Mouse (Mus musculus): ENCODE measurements around the gene Taf9. TPM values are rescaled to one million over a fixed set of nuclear protein-coding genes. Genes with fewer than 3 reads are reported as not detected.

Taf9 gene
- polyA plus RNA-seq, 1 experiment from 2014 or later = 24.6 TPM

DNA sequence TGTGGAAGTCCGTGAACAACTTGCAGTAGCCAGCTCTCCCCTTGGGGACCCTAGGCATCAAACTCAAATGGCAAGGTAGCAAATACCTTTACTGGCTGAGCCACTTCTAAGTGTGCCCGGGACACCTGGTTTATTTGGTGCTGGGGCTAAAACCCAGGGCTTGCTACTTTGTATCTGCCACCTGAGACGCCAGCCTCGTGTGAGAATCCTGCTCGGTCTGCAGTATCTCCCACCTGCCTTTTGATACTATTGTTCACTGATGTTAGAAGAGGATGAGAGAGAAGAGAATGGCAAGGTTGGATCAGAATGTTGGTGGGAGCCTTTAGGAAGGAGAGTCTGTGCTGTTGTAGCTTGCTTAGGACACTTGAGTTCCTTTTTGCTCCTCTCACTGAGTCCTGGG is 6.7 kb downstream of the Taf9 start:
- Histone ChIP-seq H3K9me3 (ENCODE audit: control insufficient read depth, low read length) (no peaks in the 10 kb centered on the region), H3K9ac (ENCODE audit: low read length) (no peak overlapping the region), H3K4me2 (no peak overlapping the region), H3K4me3 (ENCODE audit: low read depth, low read length) (no peak overlapping the region), H3K4me1 (ENCODE audit: control insufficient read depth, insufficient read depth, low read length) (no peaks in the 10 kb centered on the region), H3K36me3 (ENCODE audit: control insufficient read depth, insufficient read depth, low read length) (no peaks in the 10 kb centered on the region), H3K27ac (ENCODE audit: low read depth, low read length) (no peak overlapping the region), H3K27me3 (ENCODE audit: control insufficient read depth, insufficient read depth, low read length) (no peaks in the 10 kb centered on the region)
- peak; percentile 71 for DNase-seq (ENCODE audit: low spot score, missing footprints)
- no peak for ATAC-seq (ENCODE audit: low FRiP score)
- WGBS = 96% methylated on average over 5 of the region's 5 CpGs

DNA sequence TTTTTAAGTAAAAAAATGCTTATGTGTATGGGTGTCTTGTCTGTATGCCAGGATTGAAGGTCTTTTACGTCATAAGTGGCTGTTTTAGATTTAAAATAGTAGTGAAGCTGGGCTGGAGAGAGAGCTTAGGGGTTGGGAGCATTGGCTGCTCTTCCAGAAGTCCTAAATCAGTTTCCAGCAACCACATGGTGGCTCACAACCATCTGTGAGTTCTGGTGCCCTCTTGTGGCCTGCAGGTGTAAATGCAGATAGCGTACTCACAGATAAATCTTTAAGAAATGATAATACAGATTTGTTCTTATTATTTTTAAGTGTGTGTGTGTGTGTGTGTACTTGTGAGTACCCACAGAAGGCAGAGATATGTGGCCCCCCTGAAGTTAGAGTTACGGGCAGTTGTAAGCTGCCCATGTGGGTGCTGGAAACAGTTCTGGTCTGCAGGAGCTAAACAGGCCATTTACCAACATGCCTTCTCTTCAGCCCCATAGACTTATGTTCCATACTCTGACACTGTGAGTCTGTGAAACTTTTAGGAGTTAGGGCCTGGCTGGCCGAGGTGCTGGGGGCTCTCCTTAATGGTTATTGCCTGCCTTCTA is 8.6 kb downstream of the Taf9 start:
- peaks cover 4% of the 10 kb centered on the region; the same call in 1 of the 2 replicates for H3K36me3 ChIP-seq (ENCODE audit: control insufficient read depth, insufficient read depth, low read length)
- WGBS = 52% methylated on average over 4 of the region's 4 CpGs

DNA sequence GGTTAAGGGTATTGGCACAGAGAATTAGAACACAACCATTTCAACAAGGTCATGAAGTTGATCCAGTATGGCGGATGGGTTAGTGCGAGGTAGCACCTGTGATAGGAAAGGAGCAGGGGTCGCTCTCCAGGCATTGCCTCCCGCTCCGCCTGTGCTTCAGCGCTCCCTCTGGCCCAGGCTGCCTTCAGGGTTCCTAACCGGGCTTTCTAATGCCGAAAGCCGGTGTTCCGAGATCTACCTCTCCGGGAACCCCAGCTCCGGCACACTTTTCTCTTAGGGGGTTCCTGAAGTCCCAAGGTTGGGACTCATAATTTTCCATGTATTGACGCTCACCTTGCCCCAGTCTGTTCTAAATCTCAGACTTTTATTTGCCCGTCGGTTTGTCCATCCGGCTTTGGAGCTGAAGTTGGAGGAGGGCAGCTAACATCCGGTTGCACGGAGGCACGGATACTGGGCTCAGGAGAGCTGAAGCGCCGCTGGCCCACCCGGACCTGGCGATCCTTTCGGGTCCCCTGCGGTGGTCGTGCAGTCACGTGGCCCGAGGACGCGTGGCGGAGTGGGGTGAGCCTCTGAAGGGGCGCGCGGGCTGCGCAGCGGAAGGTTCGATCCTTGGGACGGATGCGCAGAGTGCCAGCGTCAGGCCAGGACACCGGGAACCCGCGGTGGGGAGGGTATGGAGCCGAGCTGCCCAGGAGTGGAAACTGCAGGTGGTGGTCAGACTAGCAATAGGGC is 18.1 kb downstream of the Taf9 start, which contains the start of gene Ccdc125:
TSS of gene Ccdc125 (plus strand) at position 427 of the 732 bp plus-strand sequence.
- peaks cover 5% of the 10 kb centered on the region; the same call in 1 of the 2 replicates for H3K36me3 ChIP-seq (ENCODE audit: control insufficient read depth, insufficient read depth, low read length)
- H3K4me2 ChIP-seq = peak within 1 kb of the TSS; percentile 58
- H3K9ac ChIP-seq (ENCODE audit: low read length) = peak within 1 kb of the TSS; percentile 62
- peak within 1 kb of the TSS; percentile 45 for H3K4me3 ChIP-seq (ENCODE audit: low read depth, low read length)
- DNase-seq (ENCODE audit: low spot score, missing footprints) (peak; percentile 95), ATAC-seq (ENCODE audit: low FRiP score) (peak; percentile 85)
- H3K27ac ChIP-seq (ENCODE audit: low read depth, low read length) = no peak within 1 kb of the TSS
- H3K9me3 ChIP-seq (ENCODE audit: control insufficient read depth, low read length) = no peaks in the 10 kb centered on the region; the same call in 1 of the 2 replicates
- no peaks in the 10 kb centered on the region for H3K4me1 ChIP-seq (ENCODE audit: control insufficient read depth, insufficient read depth, low read length)
- WGBS = under 1% methylated on average over 44 of the region's 44 CpGs
- no peaks in the 10 kb centered on the region for H3K27me3 ChIP-seq (ENCODE audit: control insufficient read depth, insufficient read depth, low read length)

More for the DNA sequence above, 8.6 kb downstream of the Taf9 start:
- ATAC-seq (ENCODE audit: low FRiP score) (peak; percentile 54; the same call in 1 of the 2 replicates), DNase-seq (ENCODE audit: low spot score, missing footprints) (peak; percentile 92)
- no peaks in the 10 kb centered on the region for H3K4me1 ChIP-seq (ENCODE audit: control insufficient read depth, insufficient read depth, low read length)
- H3K9ac ChIP-seq (ENCODE audit: low read length) = no peak overlapping the region
- no peak overlapping the region for H3K27ac ChIP-seq (ENCODE audit: low read depth, low read length)
- no peak overlapping the region for H3K4me3 ChIP-seq (ENCODE audit: low read depth, low read length)
- H3K4me2 ChIP-seq = no peak overlapping the region
- no peaks in the 10 kb centered on the region for H3K27me3 ChIP-seq (ENCODE audit: control insufficient read depth, insufficient read depth, low read length)
- no peaks in the 10 kb centered on the region for H3K9me3 ChIP-seq (ENCODE audit: control insufficient read depth, low read length)

DNA sequence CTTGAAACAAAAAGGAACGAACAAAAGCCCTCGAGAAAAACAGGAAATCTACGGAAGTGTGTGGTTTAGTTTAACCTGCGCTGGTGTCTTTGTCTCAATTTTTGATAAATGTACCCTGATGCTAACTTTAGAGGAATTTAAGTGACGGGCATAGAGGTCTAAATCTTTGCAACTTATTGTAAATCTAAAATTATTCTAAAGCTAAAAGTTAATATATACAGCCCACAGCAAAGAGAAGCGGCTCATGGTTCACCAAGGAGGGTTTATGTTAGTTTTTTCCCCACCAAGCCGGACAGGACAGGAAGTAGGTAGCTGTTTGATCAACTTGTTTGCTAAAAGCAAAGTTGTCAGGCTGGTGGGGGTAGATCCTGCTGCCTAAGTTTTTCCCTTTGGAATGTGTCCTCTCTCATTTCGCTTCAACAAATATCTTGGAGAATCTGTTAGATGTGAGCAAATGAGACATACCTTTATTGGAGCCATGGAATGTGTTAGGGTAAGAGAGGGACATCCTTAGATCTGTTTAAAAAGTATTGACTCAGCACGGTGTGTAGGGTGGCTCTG is 18.9 kb downstream of the Taf9 start:
- ATAC-seq (ENCODE audit: low FRiP score) = no peak
- Histone ChIP-seq H3K36me3 (ENCODE audit: control insufficient read depth, insufficient read depth, low read length) (peaks cover 5% of the 10 kb centered on the region; the same call in 1 of the 2 replicates), H3K4me3 (ENCODE audit: low read depth, low read length) (peak overlapping the region; percentile 45), H3K4me2 (peak overlapping the region; percentile 58), H3K9me3 (ENCODE audit: control insufficient read depth, low read length) (no peaks in the 10 kb centered on the region; the same call in 1 of the 2 replicates), H3K27me3 (ENCODE audit: control insufficient read depth, insufficient read depth, low read length) (no peaks in the 10 kb centered on the region), H3K27ac (ENCODE audit: low read depth, low read length) (no peak overlapping the region), H3K9ac (ENCODE audit: low read length) (peak overlapping the region; percentile 62; the same call in 1 of the 2 replicates), H3K4me1 (ENCODE audit: control insufficient read depth, insufficient read depth, low read length) (no peaks in the 10 kb centered on the region)
- DNase-seq (ENCODE audit: low spot score, missing footprints) = peak; percentile 88
- WGBS = 70% methylated on average over 9 of the region's 9 CpGs

DNA sequence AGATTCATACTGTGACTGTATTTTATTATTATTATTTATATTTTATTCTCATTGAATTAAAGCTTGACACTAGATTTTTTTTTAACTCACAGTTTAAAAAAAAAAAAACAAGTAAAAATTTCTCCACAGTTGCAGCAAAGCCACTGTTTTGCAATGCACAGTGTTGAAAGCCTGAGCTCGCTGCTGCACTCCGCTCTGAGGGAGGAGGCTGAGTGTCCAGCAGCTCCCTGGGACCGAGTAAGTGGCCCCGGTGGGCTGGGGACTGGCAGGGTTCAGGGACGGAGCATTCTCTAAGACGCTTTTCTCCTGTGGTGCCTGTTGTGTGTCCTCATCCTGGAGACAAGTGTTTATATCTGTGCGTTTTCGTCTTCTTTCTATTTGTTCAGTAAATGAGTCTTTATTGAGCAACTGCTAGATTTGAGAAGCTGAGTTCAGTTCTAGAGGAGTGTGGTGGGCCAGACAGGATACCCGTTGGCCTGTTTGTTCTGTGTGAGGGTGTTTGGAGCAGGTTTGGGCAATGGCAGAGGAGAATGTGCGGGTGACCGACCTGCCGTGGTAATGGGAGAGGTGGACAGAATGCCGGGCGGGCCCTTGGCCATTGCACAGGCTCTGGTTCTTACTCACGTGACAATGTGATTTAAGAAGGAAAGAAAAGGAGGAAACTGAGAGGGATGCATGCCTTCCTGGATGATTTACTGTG is 24.7 kb downstream of the Taf9 start:
- H3K9ac ChIP-seq (ENCODE audit: low read length) = no peak overlapping the region
- WGBS = 86% methylated on average over 15 of the region's 15 CpGs
- H3K27me3 ChIP-seq (ENCODE audit: control insufficient read depth, insufficient read depth, low read length) = no peaks in the 10 kb centered on the region
- H3K4me3 ChIP-seq (ENCODE audit: low read depth, low read length) = no peak overlapping the region
- DNase-seq (ENCODE audit: low spot score, missing footprints) = no peak
- H3K4me2 ChIP-seq = no peak overlapping the region
- H3K4me1 ChIP-seq (ENCODE audit: control insufficient read depth, insufficient read depth, low read length) = no peaks in the 10 kb centered on the region
- no peak overlapping the region for H3K27ac ChIP-seq (ENCODE audit: low read depth, low read length)
- no peaks in the 10 kb centered on the region; the same call in 1 of the 2 replicates for H3K9me3 ChIP-seq (ENCODE audit: control insufficient read depth, low read length)
- H3K36me3 ChIP-seq (ENCODE audit: control insufficient read depth, insufficient read depth, low read length) = no peaks in the 10 kb centered on the region
- ATAC-seq (ENCODE audit: low FRiP score) = no peak

DNA sequence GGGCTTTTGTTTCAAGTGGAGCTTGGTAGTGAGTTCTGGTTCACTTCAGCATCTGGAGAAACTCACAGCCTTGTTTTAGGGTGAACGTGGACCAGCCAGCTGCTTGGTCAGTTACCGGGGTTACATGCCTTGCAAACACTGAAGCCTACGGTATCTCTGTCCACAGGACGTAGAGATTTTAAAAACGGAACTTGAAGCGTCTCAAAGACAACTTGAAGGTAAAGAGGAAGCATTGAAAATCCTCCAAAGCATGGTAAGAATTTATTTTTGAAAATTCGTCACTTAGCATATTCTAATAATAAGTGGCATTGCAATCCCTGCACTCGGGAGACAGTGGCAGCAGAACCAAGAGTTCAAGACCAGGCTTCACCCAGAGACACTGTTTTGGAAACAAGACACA is 30.2 kb downstream of the Taf9 start:
- Histone ChIP-seq H3K9ac (ENCODE audit: low read length) (no peak overlapping the region), H3K4me2 (no peak overlapping the region), H3K27ac (ENCODE audit: low read depth, low read length) (no peak overlapping the region), H3K36me3 (ENCODE audit: control insufficient read depth, insufficient read depth, low read length) (no peaks in the 10 kb centered on the region), H3K4me1 (ENCODE audit: control insufficient read depth, insufficient read depth, low read length) (no peaks in the 10 kb centered on the region), H3K4me3 (ENCODE audit: low read depth, low read length) (no peak overlapping the region), H3K27me3 (ENCODE audit: control insufficient read depth, insufficient read depth, low read length) (no peaks in the 10 kb centered on the region), H3K9me3 (ENCODE audit: control insufficient read depth, low read length) (no peaks in the 10 kb centered on the region)
- 90% methylated on average over 8 of the region's 8 CpGs for WGBS
- no peak for ATAC-seq (ENCODE audit: low FRiP score)
- no peak for DNase-seq (ENCODE audit: low spot score, missing footprints)

DNA sequence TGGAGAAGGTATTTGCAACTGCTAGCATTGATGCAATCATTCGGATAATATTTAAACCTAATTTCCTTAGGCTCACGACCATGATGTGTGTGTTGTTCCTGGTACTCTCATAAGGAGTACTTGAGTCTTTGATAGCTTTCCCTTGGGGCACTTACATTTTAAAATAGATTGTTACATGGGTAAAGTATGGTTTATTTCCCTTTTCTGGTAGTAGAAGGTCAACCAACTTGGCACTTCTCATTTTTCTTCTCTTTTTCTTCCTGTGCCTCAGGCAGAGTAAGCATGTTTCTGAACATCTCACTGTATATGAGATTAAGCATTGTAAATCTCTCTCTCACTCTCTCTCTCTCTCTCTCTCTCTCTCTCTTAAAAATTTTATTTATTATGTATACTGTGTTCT is 31.5 kb downstream of the Taf9 start:
- H3K27me3 ChIP-seq (ENCODE audit: control insufficient read depth, insufficient read depth, low read length) = no peaks in the 10 kb centered on the region
- H3K4me2 ChIP-seq = no peak overlapping the region
- no peaks in the 10 kb centered on the region for H3K9me3 ChIP-seq (ENCODE audit: control insufficient read depth, low read length)
- DNase-seq (ENCODE audit: low spot score, missing footprints) = no peak
- no peak overlapping the region for H3K27ac ChIP-seq (ENCODE audit: low read depth, low read length)
- 92% methylated on average over 2 of the region's 2 CpGs for WGBS
- H3K4me1 ChIP-seq (ENCODE audit: control insufficient read depth, insufficient read depth, low read length) = no peaks in the 10 kb centered on the region
- no peak for ATAC-seq (ENCODE audit: low FRiP score)
- H3K36me3 ChIP-seq (ENCODE audit: control insufficient read depth, insufficient read depth, low read length) = no peaks in the 10 kb centered on the region
- H3K4me3 ChIP-seq (ENCODE audit: low read depth, low read length) = no peak overlapping the region
- H3K9ac ChIP-seq (ENCODE audit: low read length) = no peak overlapping the region

DNA sequence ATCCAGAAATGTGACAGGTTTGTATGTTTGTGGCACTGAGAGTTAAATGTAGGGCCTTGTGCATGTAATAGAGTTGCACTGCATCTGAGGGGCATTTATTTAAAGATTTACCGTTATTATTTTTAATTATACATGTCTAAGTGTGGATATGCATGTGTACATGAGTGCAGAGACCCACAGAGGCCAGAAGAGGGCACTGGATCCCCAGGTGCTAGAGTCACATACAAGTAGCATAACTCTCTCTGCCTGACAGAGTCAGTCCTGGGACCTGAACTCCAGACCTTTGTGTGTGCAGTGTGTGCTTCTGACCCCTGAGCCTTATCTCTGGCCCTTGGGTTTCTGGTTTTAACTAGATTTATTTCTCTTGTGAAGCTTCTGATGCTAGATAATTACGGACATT is 33.0 kb downstream of the Taf9 start:
- H3K9ac ChIP-seq (ENCODE audit: low read length) = no peak overlapping the region
- no peak overlapping the region for H3K4me3 ChIP-seq (ENCODE audit: low read depth, low read length)
- no peak for ATAC-seq (ENCODE audit: low FRiP score)
- H3K27ac ChIP-seq (ENCODE audit: low read depth, low read length) = no peak overlapping the region
- H3K27me3 ChIP-seq (ENCODE audit: control insufficient read depth, insufficient read depth, low read length) = no peaks in the 10 kb centered on the region
- no peak for DNase-seq (ENCODE audit: low spot score, missing footprints)
- no peak overlapping the region for H3K4me2 ChIP-seq
- 79% methylated on average over 2 of the region's 2 CpGs for WGBS
- H3K36me3 ChIP-seq (ENCODE audit: control insufficient read depth, insufficient read depth, low read length) = no peaks in the 10 kb centered on the region
- no peaks in the 10 kb centered on the region for H3K9me3 ChIP-seq (ENCODE audit: control insufficient read depth, low read length)
- no peaks in the 10 kb centered on the region for H3K4me1 ChIP-seq (ENCODE audit: control insufficient read depth, insufficient read depth, low read length)

Data from midbrain, embryonic 11.5 days (tissue).